Mouse (Mus musculus): ENCODE results near the gene Nckipsd. TPM values are rescaled to one million over a fixed set of nuclear protein-coding genes. Genes with fewer than 3 reads are reported as not detected.

Nckipsd gene
- polyA plus RNA-seq, 1 experiment from 2014 or later = 5.9 TPM

DNA sequence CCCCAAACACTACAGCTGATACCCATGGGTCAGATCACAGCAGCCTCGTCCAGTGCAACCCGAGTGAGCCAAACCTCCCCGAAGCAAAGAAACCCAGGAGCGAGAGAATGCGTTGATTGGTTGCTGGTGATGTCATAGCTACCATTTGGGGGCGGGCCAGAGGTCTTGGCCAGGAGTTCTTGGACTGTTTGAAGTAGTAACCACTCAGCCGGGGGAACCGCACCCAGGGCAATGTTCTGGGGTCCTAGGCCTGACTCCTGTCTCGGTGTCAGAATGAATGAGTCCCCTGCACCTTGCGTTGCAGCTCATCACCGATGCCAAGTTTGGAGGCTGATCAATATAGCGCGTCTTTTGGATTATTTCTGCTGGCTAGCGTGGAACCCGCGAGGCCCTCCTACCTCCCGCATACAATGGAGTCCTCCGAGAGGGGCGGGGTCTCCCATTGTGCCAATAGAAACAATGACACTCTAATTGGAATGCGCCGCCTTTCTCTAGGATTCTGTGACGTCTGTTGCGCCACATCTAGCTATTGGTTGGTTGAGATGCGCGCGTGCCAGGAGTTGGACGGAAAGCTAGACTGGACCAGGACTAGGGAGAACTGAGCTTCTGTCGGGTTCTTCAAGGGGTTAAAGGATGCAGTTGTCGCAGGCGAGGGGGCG is 16.7 kb downstream of the Nckipsd start:
- DNase-seq (no peak), ATAC-seq (ENCODE audit: low read depth) (no peak)
- Histone ChIP-seq H3K4me2 (no peak overlapping the region), H3K9ac (no peak overlapping the region), H3K9me3 (replicated peaks) (no peaks in the 10 kb centered on the region), H3K27ac (no peak overlapping the region), H3K4me3 (replicated peaks) (no peak overlapping the region), H3K27me3 (peaks cover 91% of the 10 kb centered on the region), H3K4me1 (replicated peaks) (peaks cover 22% of the 10 kb centered on the region), H3K36me3 (no peaks in the 10 kb centered on the region)
- 4% methylated on average over 31 of the region's 31 CpGs for WGBS (ENCODE audit: insufficient replicate concordance)

DNA sequence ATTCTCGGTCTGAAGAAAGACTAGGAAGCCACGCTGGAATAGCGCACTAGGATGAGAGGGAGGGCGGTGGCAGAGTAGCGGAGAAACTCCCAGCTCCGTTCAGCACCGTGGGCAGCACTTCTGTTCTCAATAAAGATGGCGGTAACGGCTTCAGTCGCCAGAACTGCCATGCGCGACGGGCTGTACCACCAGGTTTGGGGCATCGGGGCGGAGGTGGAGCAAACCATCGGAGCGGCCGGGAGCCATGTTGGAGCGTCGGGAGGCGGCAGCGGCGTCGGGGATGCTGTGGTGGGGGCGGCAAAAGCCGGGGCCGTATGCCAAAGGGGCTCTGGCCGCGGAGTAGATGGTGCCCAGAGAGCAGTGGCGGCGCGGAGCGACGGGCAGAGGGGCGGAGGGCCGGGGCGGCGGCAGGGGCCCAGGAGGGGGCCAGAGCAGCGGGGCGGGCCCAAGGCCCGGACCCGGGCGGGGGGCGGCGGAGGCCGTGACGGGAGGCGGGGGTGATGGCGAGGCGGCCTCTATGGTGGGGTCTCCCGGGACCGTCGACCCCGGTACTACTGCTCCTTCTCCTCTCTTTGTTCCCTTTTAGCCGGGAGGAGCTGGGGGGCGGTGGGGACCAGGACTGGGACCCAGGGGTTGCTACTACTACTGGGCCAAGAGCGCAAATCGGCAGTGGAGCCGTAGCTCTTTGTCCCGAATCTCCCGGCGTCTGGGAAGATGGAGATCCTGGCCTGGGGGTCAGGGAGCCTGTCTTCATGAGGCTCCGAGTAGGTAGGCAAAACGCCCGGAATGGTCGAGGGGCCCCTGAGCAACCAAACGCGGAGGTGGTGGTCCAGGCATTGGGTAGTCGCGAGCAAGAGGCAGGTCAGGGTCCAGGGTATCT is 17.9 kb downstream of the Nckipsd start, which contains the start of gene Celsr3:
TSS of gene Celsr3 (plus strand) at position 501 of the 880 bp plus-strand sequence.
- H3K4me3 ChIP-seq (replicated peaks) = peak within 1 kb of the TSS; percentile 45
- 4% methylated on average over 70 of the region's 70 CpGs for WGBS (ENCODE audit: insufficient replicate concordance)
- H3K4me2 ChIP-seq = peak within 1 kb of the TSS; percentile 65
- peak; percentile 47 for DNase-seq
- ATAC-seq (ENCODE audit: low read depth) = 0 out of 2 replicates have a peak, but pooled peaks have one; percentile 21
- no peaks in the 10 kb centered on the region for H3K9me3 ChIP-seq (replicated peaks)
- peaks cover 94% of the 10 kb centered on the region for H3K27me3 ChIP-seq
- H3K27ac ChIP-seq = no peak within 1 kb of the TSS
- no peak within 1 kb of the TSS for H3K9ac ChIP-seq
- no peaks in the 10 kb centered on the region for H3K36me3 ChIP-seq
- H3K4me1 ChIP-seq (replicated peaks) = peaks cover 22% of the 10 kb centered on the region

GRCm38 (mm10) chr9:108826700-108827340 is 18.7 kb downstream of the Nckipsd start:
- H3K27me3 ChIP-seq = peaks cover 98% of the 10 kb centered on the region
- H3K4me2 ChIP-seq = peak overlapping the region; percentile 65
- H3K9me3 ChIP-seq (replicated peaks) = no peaks in the 10 kb centered on the region
- ATAC-seq (ENCODE audit: low read depth) (peak; percentile 56), DNase-seq (peak; percentile 65)
- H3K4me3 ChIP-seq (replicated peaks) = peak overlapping the region; percentile 44
- no peak overlapping the region for H3K27ac ChIP-seq
- no peaks in the 10 kb centered on the region for H3K36me3 ChIP-seq
- peaks cover 28% of the 10 kb centered on the region for H3K4me1 ChIP-seq (replicated peaks)
- no peak overlapping the region for H3K9ac ChIP-seq
- WGBS (ENCODE audit: insufficient replicate concordance) = 2% methylated on average over 39 of the region's 39 CpGs

DNA sequence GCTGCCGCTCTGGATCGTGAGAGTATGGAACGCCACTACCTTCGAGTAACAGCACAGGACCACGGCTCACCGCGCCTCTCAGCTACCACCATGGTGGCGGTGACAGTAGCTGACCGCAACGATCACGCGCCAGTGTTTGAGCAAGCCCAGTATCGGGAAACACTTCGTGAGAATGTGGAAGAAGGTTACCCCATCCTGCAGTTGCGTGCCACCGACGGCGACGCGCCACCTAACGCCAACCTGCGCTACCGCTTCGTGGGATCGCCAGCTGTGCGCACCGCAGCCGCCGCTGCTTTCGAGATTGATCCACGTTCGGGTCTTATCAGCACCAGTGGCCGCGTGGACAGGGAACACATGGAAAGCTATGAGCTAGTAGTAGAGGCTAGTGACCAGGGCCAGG is 19.3 kb downstream of the Nckipsd start:
- Histone ChIP-seq H3K27me3 (peaks cover 99% of the 10 kb centered on the region), H3K36me3 (no peaks in the 10 kb centered on the region), H3K4me1 (replicated peaks) (peaks cover 35% of the 10 kb centered on the region), H3K4me3 (replicated peaks) (peak overlapping the region; percentile 44), H3K4me2 (peak overlapping the region; percentile 65), H3K27ac (no peak overlapping the region), H3K9ac (no peak overlapping the region), H3K9me3 (replicated peaks) (no peaks in the 10 kb centered on the region)
- 10% methylated on average over 34 of the region's 34 CpGs for WGBS (ENCODE audit: insufficient replicate concordance)
- DNase-seq (no peak), ATAC-seq (ENCODE audit: low read depth) (no peak)

- Histone ChIP-seq H3K4me2 (peak overlapping the region; percentile 65), H3K4me1 (replicated peaks) (peaks cover 39% of the 10 kb centered on the region), H3K9me3 (replicated peaks) (no peaks in the 10 kb centered on the region), H3K27me3 (peaks cover 100% of the 10 kb centered on the region), H3K4me3 (replicated peaks) (peak overlapping the region; percentile 44; the same call in 1 of the 2 replicates), H3K36me3 (no peaks in the 10 kb centered on the region), H3K9ac (no peak overlapping the region), H3K27ac (no peak overlapping the region)
- DNase-seq (no peak), ATAC-seq (ENCODE audit: low read depth) (no peak)
- WGBS (ENCODE audit: insufficient replicate concordance) = 46% methylated on average over 18 of the region's 18 CpGs
These were observed 19.7 kb downstream of the Nckipsd start for GRCm38 (mm10) chr9:108827906-108828305.

- H3K9ac ChIP-seq = no peak overlapping the region
- no peak for ATAC-seq (ENCODE audit: low read depth)
- 5% methylated on average over 23 of the region's 23 CpGs for WGBS (ENCODE audit: insufficient replicate concordance)
These were observed 23.5 kb downstream of the Nckipsd start for GRCm38 (mm10) chr9:108831637-108832036.

GRCm38 (mm10) chr9:108832390-108833108 is 24.4 kb downstream of the Nckipsd start:
- WGBS (ENCODE audit: insufficient replicate concordance) = 6% methylated on average over 46 of the region's 46 CpGs
- H3K9me3 ChIP-seq (replicated peaks) = no peaks in the 10 kb centered on the region
- no peaks in the 10 kb centered on the region for H3K36me3 ChIP-seq
- peak overlapping the region; percentile 59 for H3K4me3 ChIP-seq (replicated peaks)
- ATAC-seq (ENCODE audit: low read depth) (peak; percentile 96), DNase-seq (peak; percentile 86)
- H3K27ac ChIP-seq = no peak overlapping the region
- H3K4me2 ChIP-seq = peak overlapping the region; percentile 89
- H3K4me1 ChIP-seq (replicated peaks) = peaks cover 23% of the 10 kb centered on the region
- no peak overlapping the region for H3K9ac ChIP-seq
- H3K27me3 ChIP-seq = peaks cover 82% of the 10 kb centered on the region

More at GRCm38 (mm10) chr9:108831637-108832036, 23.5 kb downstream of the Nckipsd start:
- no peak overlapping the region for H3K27ac ChIP-seq
- H3K9me3 ChIP-seq (replicated peaks) = no peaks in the 10 kb centered on the region
- no peak for DNase-seq
- peaks cover 91% of the 10 kb centered on the region for H3K27me3 ChIP-seq
- H3K4me1 ChIP-seq (replicated peaks) = peaks cover 31% of the 10 kb centered on the region
- H3K36me3 ChIP-seq = no peaks in the 10 kb centered on the region
- peak overlapping the region; percentile 89 for H3K4me2 ChIP-seq
- peak overlapping the region; percentile 59 for H3K4me3 ChIP-seq (replicated peaks)

- Histone ChIP-seq H3K4me3 (replicated peaks) (no peak overlapping the region), H3K27ac (no peak overlapping the region), H3K9me3 (replicated peaks) (no peaks in the 10 kb centered on the region), H3K4me1 (replicated peaks) (no peaks in the 10 kb centered on the region), H3K36me3 (no peaks in the 10 kb centered on the region), H3K4me2 (peak overlapping the region; percentile 32), H3K9ac (no peak overlapping the region), H3K27me3 (peaks cover 32% of the 10 kb centered on the region)
- 22% methylated on average over 14 of the region's 14 CpGs for WGBS (ENCODE audit: insufficient replicate concordance)
- ATAC-seq (ENCODE audit: low read depth) = 0 out of 2 replicates have a peak, but pooled peaks have one; percentile 16
- DNase-seq = no peak
These were observed 34.8 kb downstream of the Nckipsd start for GRCm38 (mm10) chr9:108842989-108843388.

GRCm38 (mm10) chr9:108845390-108845789 is 37.2 kb downstream of the Nckipsd start:
- no peaks in the 10 kb centered on the region for H3K4me1 ChIP-seq (replicated peaks)
- no peak overlapping the region for H3K9ac ChIP-seq
- H3K9me3 ChIP-seq (replicated peaks) = no peaks in the 10 kb centered on the region
- ATAC-seq (ENCODE audit: low read depth) = no peak
- H3K36me3 ChIP-seq = no peaks in the 10 kb centered on the region
- no peak overlapping the region for H3K4me2 ChIP-seq
- DNase-seq = no peak
- no peak overlapping the region for H3K27ac ChIP-seq
- no peak overlapping the region for H3K4me3 ChIP-seq (replicated peaks)
- 65% methylated on average over 5 of the region's 5 CpGs for WGBS (ENCODE audit: insufficient replicate concordance)
- H3K27me3 ChIP-seq = peaks cover 29% of the 10 kb centered on the region

- Histone ChIP-seq H3K4me3 (replicated peaks) (no peak overlapping the region), H3K9ac (no peak overlapping the region), H3K9me3 (replicated peaks) (no peaks in the 10 kb centered on the region), H3K27me3 (peaks cover 25% of the 10 kb centered on the region), H3K4me1 (replicated peaks) (no peaks in the 10 kb centered on the region), H3K4me2 (no peak overlapping the region), H3K27ac (no peak overlapping the region), H3K36me3 (no peaks in the 10 kb centered on the region)
- DNase-seq = no peak
- 0 out of 2 replicates have a peak, but pooled peaks have one; percentile 17 for ATAC-seq (ENCODE audit: low read depth)
- 60% methylated on average over 4 of the region's 4 CpGs for WGBS (ENCODE audit: insufficient replicate concordance)
These were observed 39.2 kb downstream of the Nckipsd start for GRCm38 (mm10) chr9:108847374-108847773.

Data from liver, embryonic 13.5 days (tissue).